Mouse (Mus musculus) frontal cortex, postnatal 14 days (tissue): ENCODE measurements around the gene Tspan5.

ENCODE experiments used
- DNase-seq, 2 experiments: peaks; one replicate each; pipeline ENCODE4 v3.0.0; 2022; ENCODE audit warnings: low spot score in 2 of 2

The Tspan5 gene

GRCm38 (mm10) chr3:138807795-138808194 lies 65.8 kb downstream of the Tspan5 start:
- no peak for DNase-seq

- DNase-seq, result no peak
Measured at GRCm38 (mm10) chr3:138809509-138809908, 67.5 kb downstream of the Tspan5 start.

DNA sequence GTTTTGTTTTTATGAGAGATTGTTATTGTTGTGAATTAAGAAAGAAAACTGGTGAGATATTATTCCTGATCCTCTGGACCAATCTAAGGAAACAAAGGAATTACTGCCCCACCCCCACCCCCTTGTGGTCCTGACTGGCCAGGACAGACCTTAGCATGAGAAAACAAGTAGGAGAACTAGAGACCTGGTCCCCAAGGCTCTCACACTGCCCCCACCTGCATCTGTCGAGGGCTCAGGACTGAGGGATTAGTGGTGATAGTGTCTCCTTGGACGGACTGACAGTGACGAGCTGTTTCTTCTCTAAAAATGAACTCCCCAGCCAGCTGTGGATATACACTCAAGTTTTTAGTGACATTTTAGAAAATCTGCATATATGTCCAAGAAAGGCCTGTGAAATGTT lies 70.6 kb downstream of the Tspan5 start:
- DNase-seq, result no peak

GRCm38 (mm10) chr3:138813139-138813810 lies 71.3 kb downstream of the Tspan5 start:
- DNase-seq, result no peak

- DNase-seq, result no peak
Measured at GRCm38 (mm10) chr3:138814457-138814856, 72.5 kb downstream of the Tspan5 start.

GRCm38 (mm10) chr3:138815127-138815837 lies 73.3 kb downstream of the Tspan5 start:
- no peak for DNase-seq

DNA sequence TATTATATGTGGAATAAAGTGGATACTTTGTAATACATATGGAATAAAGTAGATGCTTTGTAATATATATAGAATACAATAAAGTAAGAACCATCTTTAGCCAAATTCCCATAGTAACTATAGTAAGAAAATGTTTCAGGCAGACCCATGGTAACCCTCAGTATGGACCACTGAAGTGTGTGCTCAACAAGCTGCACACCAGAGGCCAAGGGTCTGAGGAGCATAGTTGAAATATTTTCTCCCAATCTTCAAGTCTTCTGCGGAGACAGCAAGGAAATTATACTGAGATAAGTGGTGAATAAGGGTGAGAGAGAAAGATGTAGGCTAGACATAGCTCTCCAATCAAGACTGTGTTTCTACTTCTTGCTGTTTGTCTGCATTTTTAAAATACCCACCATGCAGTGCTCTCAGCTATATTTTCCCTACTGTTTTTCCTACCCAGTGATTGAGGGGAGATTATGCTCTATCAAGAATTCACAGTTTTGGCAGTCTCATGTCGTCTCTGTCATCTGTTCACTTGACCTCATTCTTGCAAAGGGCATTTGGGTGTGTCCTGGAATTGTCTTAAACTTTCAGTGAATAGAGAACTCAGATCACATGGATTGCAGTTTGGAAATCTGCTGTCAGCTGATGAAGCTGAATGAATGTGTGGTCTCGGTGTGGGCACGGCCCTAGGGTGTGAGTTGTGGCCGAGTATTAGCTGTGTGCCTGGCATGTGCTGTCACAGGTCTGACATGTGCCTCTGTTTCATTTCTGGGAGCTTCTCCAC lies 75.1 kb downstream of the Tspan5 start:
- no peak for DNase-seq

DNA sequence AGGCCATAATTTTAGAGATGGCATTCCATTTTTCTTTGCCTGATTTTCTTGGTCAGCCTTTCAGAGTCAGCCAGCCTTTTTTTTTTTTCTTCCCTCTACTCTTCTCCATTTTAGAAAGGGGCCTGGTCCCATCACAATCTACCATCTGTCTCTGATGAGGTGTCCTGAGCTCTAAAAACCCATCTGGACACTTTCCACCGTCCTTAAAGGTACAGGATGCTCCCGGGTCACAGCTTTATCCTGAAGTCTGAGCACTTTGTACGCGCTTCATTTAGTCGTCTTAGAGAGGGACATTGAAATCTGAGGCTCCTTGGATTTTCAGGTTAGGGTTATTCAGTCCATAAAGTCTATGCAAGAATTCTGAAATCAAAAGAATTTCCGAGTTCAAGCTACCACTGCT lies 77.9 kb downstream of the Tspan5 start:
- DNase-seq, result no peak

DNA sequence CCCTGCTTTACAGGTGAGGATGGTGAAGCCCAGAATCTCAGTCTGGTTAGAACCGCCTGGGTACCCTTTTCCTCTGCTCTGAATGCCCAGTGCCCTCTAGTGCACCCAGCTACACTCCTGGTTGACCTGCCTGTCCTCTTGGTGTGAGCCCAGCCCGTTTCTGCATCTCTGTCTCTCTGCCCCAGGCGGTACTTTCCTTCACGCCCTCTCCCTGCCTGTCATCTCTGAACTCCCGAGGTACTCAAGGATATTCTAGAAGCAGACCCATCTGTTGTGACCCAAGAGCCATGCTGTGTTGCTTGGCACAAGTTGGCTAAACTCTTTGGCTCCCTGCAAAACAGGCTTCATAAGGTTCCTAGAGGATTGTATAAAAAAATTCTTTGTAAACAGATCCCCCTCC lies 78.3 kb downstream of the Tspan5 start:
- DNase-seq, result no peak

DNA sequence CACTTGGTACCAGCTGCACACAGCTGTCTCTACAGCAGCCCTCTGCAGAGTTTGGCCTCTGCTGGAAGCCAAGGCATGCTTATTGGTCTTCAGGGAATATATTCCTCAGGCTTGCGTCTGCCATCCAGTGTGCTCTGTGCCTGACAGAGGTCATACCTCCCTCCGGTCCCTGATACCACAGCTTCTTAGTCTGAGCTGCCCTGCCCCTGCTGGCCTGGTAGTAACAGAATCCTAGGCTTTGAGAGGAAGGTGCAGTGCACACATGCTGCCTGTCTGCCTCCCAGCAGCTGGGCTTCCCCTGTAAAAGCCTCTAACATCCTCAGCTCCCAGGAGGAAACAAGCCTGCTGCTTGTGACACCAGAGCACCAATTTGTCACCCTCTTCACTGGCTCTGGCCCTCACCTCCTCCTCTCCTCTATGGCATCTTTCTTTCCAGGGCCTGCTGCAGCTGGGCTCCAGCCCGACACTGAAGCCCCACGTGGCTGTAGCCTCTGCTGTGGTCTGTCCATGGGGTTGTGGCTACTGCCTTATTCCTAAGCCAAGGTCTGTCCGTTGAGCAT lies 80.0 kb downstream of the Tspan5 start:
- no peak for DNase-seq

DNA sequence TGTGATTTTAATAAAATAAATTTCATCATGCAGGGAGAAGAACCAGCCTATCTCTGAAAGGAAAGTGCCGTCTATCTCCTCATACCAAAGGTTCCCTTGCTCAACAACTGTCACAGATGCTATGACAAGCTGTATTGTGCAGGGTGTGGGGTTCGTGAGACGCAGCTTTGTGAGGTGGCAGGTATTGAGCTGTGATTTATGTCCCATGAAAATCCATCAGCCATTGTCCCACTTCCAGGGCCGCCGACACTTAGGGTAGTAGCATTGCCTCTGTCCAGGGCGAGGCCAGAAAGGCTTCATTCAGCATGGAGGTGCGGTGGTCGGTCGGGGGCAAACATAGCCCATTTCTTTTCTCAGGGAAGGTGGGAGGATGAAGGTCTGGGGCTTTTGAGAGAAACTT lies 81.9 kb downstream of the Tspan5 start:
- DNase-seq, result no peak

- no peak for DNase-seq
Measured at GRCm38 (mm10) chr3:138825296-138825695, 83.3 kb downstream of the Tspan5 start.

GRCm38 (mm10) chr3:138826243-138826800 lies 84.3 kb downstream of the Tspan5 start:
- DNase-seq, result no peak

- DNase-seq, result no peak
Measured at GRCm38 (mm10) chr3:138832827-138833517, 91.0 kb downstream of the Tspan5 start.

DNA sequence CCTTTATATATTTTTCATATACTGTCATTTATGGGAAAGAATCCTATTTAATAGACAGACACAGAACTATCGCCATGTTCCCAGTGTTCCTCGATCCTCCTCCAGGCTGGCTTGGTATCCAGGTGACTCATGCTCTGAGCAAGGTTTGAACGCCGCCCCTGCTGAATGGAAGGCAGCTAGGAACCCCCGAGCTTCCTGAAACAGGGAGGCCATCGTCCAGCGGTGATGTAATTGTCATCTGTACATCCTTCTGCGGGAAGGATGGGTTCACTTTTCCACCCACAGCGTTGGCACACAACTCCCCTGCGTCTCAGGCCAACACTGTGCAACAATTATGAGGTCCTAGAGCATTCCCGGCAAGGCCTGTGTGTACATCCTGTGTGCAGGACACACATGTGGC lies 92.2 kb downstream of the Tspan5 start:
- DNase-seq, result no peak

- DNase-seq, result no peak
Measured at GRCm38 (mm10) chr3:138836937-138837336, 94.9 kb downstream of the Tspan5 start.

DNA sequence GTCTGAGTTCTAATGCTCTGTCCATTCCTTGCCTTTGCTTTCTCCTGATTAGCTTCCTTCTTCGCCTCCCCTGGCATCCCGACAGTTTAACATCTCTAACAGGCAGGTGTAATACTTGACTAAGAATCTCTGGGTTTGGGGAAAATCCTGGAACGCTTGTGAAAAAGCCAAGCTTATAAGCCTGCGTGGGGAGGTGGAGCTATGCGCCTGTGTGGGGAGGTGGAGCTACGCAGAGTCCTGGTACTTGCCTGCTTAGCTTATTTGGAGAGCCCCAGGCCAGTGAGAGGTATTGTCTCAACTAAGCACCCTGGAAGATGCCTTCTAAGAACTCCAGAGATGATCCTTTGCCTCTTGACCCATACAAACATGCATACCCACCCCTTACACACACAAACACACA lies 95.7 kb downstream of the Tspan5 start:
- DNase-seq, result no peak

GRCm38 (mm10) chr3:138839656-138840055 lies 97.7 kb downstream of the Tspan5 start:
- DNase-seq, result no peak

DNA sequence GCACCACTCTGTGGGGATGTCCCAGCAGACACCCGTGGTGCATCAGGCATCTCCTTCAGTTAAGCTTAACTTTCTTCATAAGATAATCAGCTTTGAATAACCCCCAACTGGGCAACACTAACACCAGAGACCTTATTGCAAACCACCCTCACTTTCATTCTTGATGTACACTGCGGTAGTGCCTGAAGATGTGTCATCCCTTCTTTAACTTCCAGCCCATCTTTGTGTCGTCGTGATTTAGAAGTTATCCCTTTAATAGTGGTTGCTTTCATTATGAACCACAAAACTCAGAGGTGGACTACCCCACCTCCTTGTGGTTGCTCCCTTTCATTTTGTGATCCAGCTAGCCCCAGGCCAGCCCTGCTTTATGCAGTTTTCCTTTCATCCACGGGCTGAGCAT lies 99.3 kb downstream of the Tspan5 start:
- DNase-seq, result no peak

DNA sequence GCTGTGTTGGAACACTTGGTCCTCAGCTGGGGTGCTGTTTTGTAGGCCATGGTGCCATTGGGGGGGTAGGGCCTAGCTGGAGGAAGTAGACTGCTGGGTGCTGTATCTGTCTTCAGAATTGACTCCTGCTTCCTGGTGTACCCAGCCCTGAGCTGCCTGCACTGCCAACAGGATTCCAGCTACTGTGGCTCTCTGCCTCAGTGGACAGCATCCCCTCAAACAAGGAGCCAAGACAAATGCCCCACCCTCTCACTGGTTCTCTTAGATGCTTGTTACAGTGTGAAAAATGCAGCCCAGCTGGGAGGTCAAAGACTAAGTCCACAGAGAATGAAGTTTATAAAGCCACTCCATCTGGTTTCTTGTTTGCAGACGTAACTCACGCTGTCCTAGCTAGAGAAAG lies 101.2 kb downstream of the Tspan5 start:
- no peak for DNase-seq

- no peak for DNase-seq
Measured at GRCm38 (mm10) chr3:138843641-138844040, 101.6 kb downstream of the Tspan5 start.

GRCm38 (mm10) chr3:138845820-138846219 lies 103.8 kb downstream of the Tspan5 start:
- DNase-seq, result no peak
